Mouse (Mus musculus): ENCODE measurements at regions not wholly inside any gene's neighbourhood (a gene's known extent, or its start where the extent isn't known, plus 50 kb on each side); places are given as distances from the start of the nearest gene placed in this dataset.

GRCm38 (mm10) chr12:58901931-58902330 is 109.9 kb downstream of the Sec23a start:
- no peak for DNase-seq (ENCODE audit: low spot score in 2 of 2)

GRCm38 (mm10) chr12:58875808-58876207 is 136.0 kb downstream of the Sec23a start:
- DNase-seq (ENCODE audit: low spot score in 2 of 2), result no peak

- no peak for DNase-seq (ENCODE audit: low spot score in 2 of 2)
These were observed 139.4 kb downstream of the Sec23a start for GRCm38 (mm10) chr12:58872465-58872864.

- no peak for DNase-seq (ENCODE audit: low spot score in 2 of 2)
These were observed 155.3 kb downstream of the Sec23a start for GRCm38 (mm10) chr12:58856498-58856897.

GRCm38 (mm10) chr12:58851677-58852385 is 160.0 kb downstream of the Sec23a start:
- DNase-seq (ENCODE audit: low spot score in 2 of 2), result no peak

GRCm38 (mm10) chr12:58829656-58830055 is 182.2 kb downstream of the Sec23a start:
- no peak for DNase-seq (ENCODE audit: low spot score in 2 of 2)

- DNase-seq (ENCODE audit: low spot score in 2 of 2), result no peak
These were observed 184.0 kb downstream of the Sec23a start for GRCm38 (mm10) chr12:58827864-58828263.

GRCm38 (mm10) chr12:58825139-58825921 is 186.5 kb downstream of the Sec23a start:
- DNase-seq (ENCODE audit: low spot score in 2 of 2), result no peak

- DNase-seq (ENCODE audit: low spot score in 2 of 2), result no peak
These were observed 188.8 kb downstream of the Sec23a start for GRCm38 (mm10) chr12:58822971-58823370.

GRCm38 (mm10) chr12:58804068-58804467 is 207.7 kb downstream of the Sec23a start:
- DNase-seq (ENCODE audit: low spot score in 2 of 2), result no peak

GRCm38 (mm10) chr12:58802410-58802809 is 209.4 kb downstream of the Sec23a start:
- DNase-seq (ENCODE audit: low spot score in 2 of 2), result peak; percentile 71 to 72
